ENCODE assay signal across 11 mouse cellular contexts in genomic region chr14:18284581-18284980, GRCm38 (mm10). TPM values are rescaled to one million over a fixed set of nuclear protein-coding genes. Genes with fewer than 3 reads are reported as not detected.
DNase-seq lines count a peak whose midpoint lies in the region; ATAC-seq and TF ChIP-seq lines count a peak whose summit lies in the region.
"Had no signal": no experiment of that assay in that cellular context is flagged by ENCODE, and none has a peak within 500 bp of the region (broad histone marks: within the 10 kb centered on the region; RNA-seq: fewer than 3 reads in every experiment).

No protein-coding gene starts in this region.

- H3K4me1 ChIP-seq in lung, embryonic 14.5 days (ENCODE audit: insufficient read depth), result no peaks in the 10 kb centered on the region

- peak; percentile 71 for TF ChIP-seq CTCF in gastrocnemius, adult 2 months (IDR thresholded peaks at IDR 0.05)
- peak; percentile 49 for TF ChIP-seq CTCF in lung, embryonic 14.5 days (IDR thresholded peaks at IDR 0.05; ENCODE audit: low read depth)

- H3K36me3 ChIP-seq in lung, embryonic 14.5 days (ENCODE audit: insufficient read depth), result peaks cover 43% of the 10 kb centered on the region

- no peak overlapping the region for H3K4me3 ChIP-seq in gastrocnemius, adult 2 months
- H3K4me3 ChIP-seq in lung, embryonic 14.5 days (ENCODE audit: low read depth, low read length), result no peak overlapping the region
- H3K4me3 ChIP-seq: erythroblast, embryonic 14.5 days; lung, embryonic 15.5 days had no signal

- no peak for ATAC-seq in lung, embryonic 14.5 days (ENCODE audit: insufficient read depth)
- ATAC-seq in megakaryocyte-erythroid progenitor cell, adult 5-6 weeks (replicated peaks; ENCODE audit: low FRiP score, low TSS enrichment, poor library complexity, severe bottlenecking), result peak; percentile 67; the same call in 1 of the 2 replicates
- ATAC-seq: intestine, embryonic 16.5 days had no signal

- H3K9me3 ChIP-seq in lung, embryonic 14.5 days (ENCODE audit: low read depth, low read length), result no peaks in the 10 kb centered on the region
- H3K9me3 ChIP-seq: lung, embryonic 15.5 days had no signal

- no peak overlapping the region for H3K4me2 ChIP-seq in lung, embryonic 14.5 days
- H3K4me2 ChIP-seq: lung, embryonic 15.5 days had no signal

- intact Hi-C loops in gastrocnemius, adult 2 months (cut with DNase I), result loop anchor here (2.0 kb wide), 1 partner anchor 74 kb away; no protein-coding TSS in a partner anchor

- 72% methylated on average over 2 of the region's 2 CpGs for whole genome bisulfite sequencing in lung, embryonic 14.5 days

- no peak for DNase-seq in gastrocnemius, adult 2 months
- DNase-seq in gastrocnemius, postnatal 10 days, result no peak
- peak; percentile 66 for DNase-seq in lung, embryonic 14.5 days
- no peak for DNase-seq in lung, postnatal 4 days
- DNase-seq in NIH3T3 (ENCODE audit: low read depth), result peak; percentile 65
- no peak for DNase-seq in frontal cortex, postnatal 36 days (ENCODE audit: low spot score in 2 of 2)
- no peak for DNase-seq in spleen, postnatal 10 days (ENCODE audit: low spot score in 2 of 2)

- peak overlapping the region; percentile 54 for H3K27ac ChIP-seq in gastrocnemius, adult 2 months
- no peak overlapping the region for H3K27ac ChIP-seq in lung, embryonic 14.5 days (ENCODE audit: low read depth)
- H3K27ac ChIP-seq: lung, embryonic 15.5 days had no signal

- H3K9ac ChIP-seq in lung, embryonic 14.5 days, result no peak overlapping the region
- H3K9ac ChIP-seq: lung, embryonic 15.5 days had no signal

- H3K27me3 ChIP-seq in lung, embryonic 14.5 days (ENCODE audit: insufficient read depth, low read length), result no peaks in the 10 kb centered on the region
- H3K27me3 ChIP-seq: lung, embryonic 15.5 days had no signal

RNA-seq across cellular contexts. Expression of gene Rpl15, which starts 13.4 kb away (rescaled TPM):
- 100 to 1,000 TPM; 519 to 581 TPM for total RNA-seq in gastrocnemius, adult 2 months (2021)
- total RNA-seq in gastrocnemius, postnatal 10 days (2021), result 100 to 1,000 TPM; 921 to 934 TPM
- polyA plus RNA-seq in lung, embryonic 14.5 days (2014; fragmentation: Nextera tagmentation; extraction: Ambion mirVana), result 533 and 550 TPM in 2 replicates
- total RNA-seq in megakaryocyte-erythroid progenitor cell, adult 5-6 weeks (2014; fragmentation: Nextera tagmentation), result 2,368 and 2,511 TPM in 2 replicates
- 2,162 and 2,291 TPM in 2 replicates for total RNA-seq in megakaryocyte-erythroid progenitor cell, adult 5-6 weeks (2017)

RNA-seq across cellular contexts. Expression of gene Nkiras1, which starts 13.6 kb away (rescaled TPM):
- 10 to 100 TPM; 30.1 to 44.9 TPM for total RNA-seq in gastrocnemius, adult 2 months (2021)
- total RNA-seq in gastrocnemius, postnatal 10 days (2021), result 10 to 100 TPM; 38.4 to 40.6 TPM
- 10.2 and 12.8 TPM in 2 replicates for polyA plus RNA-seq in lung, embryonic 14.5 days (2014; fragmentation: Nextera tagmentation; extraction: Ambion mirVana)
- total RNA-seq in megakaryocyte-erythroid progenitor cell, adult 5-6 weeks (2014; fragmentation: Nextera tagmentation), result 16.1 and 19.4 TPM in 2 replicates
- total RNA-seq in megakaryocyte-erythroid progenitor cell, adult 5-6 weeks (2017), result 9.0 and 11.5 TPM in 2 replicates

RNA-seq across cellular contexts. Expression of gene Nr1d2, which starts 45.7 kb away (rescaled TPM):
- 10 to 100 TPM; 49.9 to 91.6 TPM for total RNA-seq in gastrocnemius, adult 2 months (2021)
- total RNA-seq in gastrocnemius, postnatal 10 days (2021), result 10 to 100 TPM; 58.4 to 60.2 TPM
- polyA plus RNA-seq in lung, embryonic 14.5 days (2014; fragmentation: Nextera tagmentation; extraction: Ambion mirVana), result 9.1 TPM in 2 replicates
- 10.4 and 12.6 TPM in 2 replicates for total RNA-seq in megakaryocyte-erythroid progenitor cell, adult 5-6 weeks (2014; fragmentation: Nextera tagmentation)
- 10.6 and 15.5 TPM in 2 replicates for total RNA-seq in megakaryocyte-erythroid progenitor cell, adult 5-6 weeks (2017)
- polyA plus RNA-seq: erythroblast, embryonic 14.5 days had no signal

RNA-seq across cellular contexts. Expression of gene Ube2e1, which starts 47.1 kb away (rescaled TPM):
- 10 to 100 TPM; 86.5 to 95.5 TPM for total RNA-seq in gastrocnemius, adult 2 months (2021)
- 100 to 1,000 TPM; 113 to 129 TPM for total RNA-seq in gastrocnemius, postnatal 10 days (2021)
- polyA plus RNA-seq in lung, embryonic 14.5 days (2014; fragmentation: Nextera tagmentation; extraction: Ambion mirVana), result 49.5 and 50.0 TPM in 2 replicates
- total RNA-seq in megakaryocyte-erythroid progenitor cell, adult 5-6 weeks (2014; fragmentation: Nextera tagmentation), result 85.8 and 104 TPM in 2 replicates
- total RNA-seq in megakaryocyte-erythroid progenitor cell, adult 5-6 weeks (2017), result 55.6 and 69.5 TPM in 2 replicates

Comparison
In these comparisons a context has a peak if more than half of its experiments do, and no peak if none do; other contexts are left out.
1. DNase-seq: peak in lung, embryonic 14.5 days (single experiment) and NIH3T3 (single experiment); none in gastrocnemius, adult 2 months (single experiment), gastrocnemius, postnatal 10 days (single experiment), lung, postnatal 4 days (0 of 2), frontal cortex, postnatal 36 days (0 of 2) and spleen, postnatal 10 days (0 of 2).